Mouse (Mus musculus) heart, embryonic 14.5 days (tissue): ENCODE data around the gene Tmeff1. TPM values are rescaled to one million over a fixed set of nuclear protein-coding genes. Genes with fewer than 3 reads are reported as not detected.

Experiments used
- ATAC-seq: fragments of 200-750 bp; cut with Nextera tagmentation; 2 replicates; pipeline ENCODE4 v1.8.0; 2017; ENCODE audit warnings: low read depth, moderate TSS enrichment; ENCODE audit not compliant: insufficient number of reproducible peaks, insufficient read depth, low FRiP score
- H3K27ac ChIP-seq, 2 experiments: fragments of 200-500 bp in 1 of 2; fragments of 300-500 bp in 1 of 2; sonication (generic) in 1 of 2; replicated peaks in 1 of 2; 2 replicates each; pipeline ENCODE4 v1.5.1; 2012 to 2014; ENCODE audit warnings: low read depth in 2 of 2, low read length in 2 of 2, control low read depth in 1 of 2, mild to moderate bottlenecking in 1 of 2, mixed read lengths in 1 of 2; ENCODE audit not compliant: control insufficient read depth in 1 of 2, insufficient read depth in 1 of 2
- H3K27me3 ChIP-seq: fragments of 300-500 bp; sonication (generic); 2 replicates; pipeline ENCODE4 v1.6.1; 2014; ENCODE audit warnings: mild to moderate bottlenecking, low read length, control low read depth; ENCODE audit not compliant: control insufficient read depth, insufficient read depth
- H3K36me3 ChIP-seq: fragments of 300-500 bp; sonication (generic); 2 replicates; pipeline ENCODE4 v1.6.1; 2014; ENCODE audit warnings: mild to moderate bottlenecking, control low read depth, low read length, mixed read lengths; ENCODE audit not compliant: control insufficient read depth, insufficient read depth
- H3K4me1 ChIP-seq, 2 experiments: fragments of 200-500 bp in 1 of 2; fragments of 300-500 bp in 1 of 2; sonication (generic) in 1 of 2; 2 replicates each; pipeline ENCODE4 v1.6.1; 2012 to 2014; ENCODE audit warnings: low read length in 2 of 2, control low read depth in 1 of 2, mixed read lengths in 1 of 2; ENCODE audit not compliant: control insufficient read depth in 2 of 2, insufficient read depth in 2 of 2
- H3K4me2 ChIP-seq: fragments of 300-500 bp; sonication (generic); 2 replicates; pipeline ENCODE4 v1.6.1; 2014; ENCODE audit warnings: mild to moderate bottlenecking, low read length
- H3K4me3 ChIP-seq, 2 experiments: fragments of 200-500 bp in 1 of 2; fragments of 300-500 bp in 1 of 2; sonication (generic) in 1 of 2; 2 replicates each; pipeline ENCODE4 v1.5.1; 2012 to 2014; ENCODE audit warnings: low read length in 2 of 2, mild to moderate bottlenecking in 2 of 2, control low read depth in 1 of 2, low read depth in 1 of 2, moderate library complexity in 1 of 2; ENCODE audit not compliant: control insufficient read depth in 1 of 2, insufficient read depth in 1 of 2
- H3K9ac ChIP-seq: fragments of 300-500 bp; sonication (generic); 2 replicates; pipeline ENCODE4 v1.6.1; 2014; ENCODE audit warnings: mild to moderate bottlenecking, low read length
- H3K9me3 ChIP-seq: fragments of 300-500 bp; sonication (generic); 2 replicates; pipeline ENCODE4 v1.6.1; 2016; ENCODE audit warnings: low read length, control low read depth; ENCODE audit not compliant: control insufficient read depth
- WGBS: fragments of 180-500 bp; shearing (Covaris S2); extraction: QIAGEN DNeasy Blood & Tissue Kit; methylation state at CpG from one replicate; pipeline ENCODE4 v1.1.7; 2014; 5-methylcytosine and 5-hydroxymethylcytosine counted together
- polyA plus RNA-seq: library from polyadenylated mRNA; unstranded; fragments of >200 nt; fragmentation: Nextera tagmentation; extraction: Ambion mirVana; gene quantifications from 2 replicates; pipeline ENCODE4 v1.2.1, GENCODE M21; 2014

The Tmeff1 gene
- polyA plus RNA-seq, 1 experiment from 2014 or later, result 41.8 TPM

DNA sequence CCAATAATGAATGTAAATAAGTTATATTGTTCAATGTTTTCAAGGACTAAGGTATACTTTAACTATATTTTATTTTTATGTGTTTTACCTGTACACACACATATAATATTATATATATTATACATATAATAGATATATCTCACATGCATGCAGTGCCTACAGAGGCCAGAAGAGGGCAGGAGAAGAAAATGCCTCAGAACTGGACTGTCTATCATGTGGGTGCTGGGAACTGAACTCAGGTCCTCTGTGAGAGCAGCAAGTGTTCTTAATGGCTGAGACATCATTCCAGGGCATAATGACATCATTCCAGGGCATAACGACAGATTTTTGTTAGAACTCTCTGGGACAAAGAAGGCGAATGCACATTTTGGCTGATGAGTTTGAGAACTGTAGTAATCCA lies 2.6 kb downstream of the Tmeff1 start:
- H3K9ac ChIP-seq, result no peak overlapping the region
- WGBS, result 91% methylated on average over 2 of the region's 2 CpGs
- H3K27me3 ChIP-seq, result no peaks in the 10 kb centered on the region
- no peak for ATAC-seq
- no peak overlapping the region for H3K27ac ChIP-seq
- H3K9me3 ChIP-seq, result peaks cover 3% of the 10 kb centered on the region; the same call in 1 of the 2 replicates
- H3K4me3 ChIP-seq, result no peak overlapping the region
- peaks cover 4 to 9% of the 10 kb centered on the region in 2 experiments; a peak in 2 of 4 replicates for H3K4me1 ChIP-seq
- no peaks in the 10 kb centered on the region for H3K36me3 ChIP-seq
- H3K4me2 ChIP-seq, result no peak overlapping the region

DNA sequence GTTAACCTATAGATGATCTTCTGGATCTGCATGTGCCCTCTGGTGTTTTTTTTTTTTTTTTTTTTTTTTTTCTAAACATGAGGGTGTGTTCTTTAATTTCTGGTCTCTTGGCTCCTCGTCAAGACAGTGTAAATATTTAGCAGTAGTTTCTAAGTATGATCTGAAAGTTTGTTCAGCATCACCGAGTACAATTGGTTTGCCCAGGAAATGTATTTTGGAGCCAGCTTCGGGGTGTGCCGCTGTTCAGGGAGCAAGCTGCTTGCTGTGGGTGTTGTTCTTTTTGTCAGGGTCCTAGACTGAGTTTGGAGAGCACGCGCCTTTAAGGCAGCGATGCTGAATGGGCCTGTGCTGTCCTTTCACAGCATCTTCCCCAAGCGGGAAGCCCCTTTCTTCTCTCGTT lies 3.6 kb downstream of the Tmeff1 start:
- H3K4me1 ChIP-seq, result peaks cover 4 to 9% of the 10 kb centered on the region in 2 experiments; a peak in 2 of 4 replicates
- H3K9ac ChIP-seq, result no peak overlapping the region
- H3K4me2 ChIP-seq, result no peak overlapping the region
- no peak overlapping the region for H3K4me3 ChIP-seq
- peaks cover 3% of the 10 kb centered on the region; the same call in 1 of the 2 replicates for H3K9me3 ChIP-seq
- 85% methylated on average over 9 of the region's 9 CpGs for WGBS
- H3K36me3 ChIP-seq, result no peaks in the 10 kb centered on the region
- H3K27ac ChIP-seq, result no peak overlapping the region
- no peak for ATAC-seq
- no peaks in the 10 kb centered on the region for H3K27me3 ChIP-seq

DNA sequence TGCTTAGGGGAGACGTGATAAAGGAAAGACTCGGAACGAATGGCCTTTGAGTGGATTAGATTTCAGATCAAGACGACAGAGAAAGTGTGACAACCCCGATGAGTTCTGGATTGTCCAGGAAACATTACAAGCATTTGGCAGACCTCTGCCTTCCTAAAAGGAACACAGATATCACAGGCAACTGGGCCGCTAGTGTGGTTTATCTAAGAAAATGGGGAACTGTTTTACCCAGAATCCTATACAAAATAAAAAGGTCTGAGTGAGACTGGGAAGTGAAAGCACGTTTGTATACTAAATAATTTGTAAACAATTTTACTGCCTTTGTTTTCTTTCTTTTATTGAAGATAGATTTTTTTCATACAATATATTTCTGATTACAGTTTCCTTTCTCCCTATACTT lies 5.9 kb downstream of the Tmeff1 start:
- Histone ChIP-seq H3K4me2 (no peak overlapping the region), H3K9me3 (peaks cover 3% of the 10 kb centered on the region; the same call in 1 of the 2 replicates), H3K9ac (no peak overlapping the region), H3K4me3 (no peak overlapping the region), H3K27me3 (no peaks in the 10 kb centered on the region), H3K4me1 (peaks cover 4 to 9% of the 10 kb centered on the region in 2 experiments; a peak in 2 of 4 replicates), H3K27ac (no peak overlapping the region), H3K36me3 (no peaks in the 10 kb centered on the region)
- 54% methylated on average over 7 of the region's 7 CpGs for WGBS
- no peak for ATAC-seq

DNA sequence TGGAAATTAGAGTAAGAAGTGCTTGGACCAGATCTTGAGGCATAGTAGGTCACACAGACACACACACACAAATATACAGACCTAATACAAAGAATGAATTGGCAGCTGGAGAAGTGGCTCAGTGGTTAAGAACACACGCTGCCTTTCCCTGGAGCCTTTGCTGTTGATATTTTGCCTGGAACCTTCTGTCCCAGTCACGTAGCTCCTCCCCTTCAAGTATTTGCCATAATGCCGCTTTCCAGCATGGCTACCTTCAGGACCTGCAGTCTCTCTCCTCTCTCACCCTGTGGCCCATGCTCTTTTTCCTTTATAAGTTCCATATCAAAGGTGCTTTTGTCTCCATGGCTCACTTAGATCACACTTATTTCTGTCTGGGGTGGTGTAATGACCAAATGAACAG lies 6.4 kb downstream of the Tmeff1 start:
- ATAC-seq, result no peak
- Histone ChIP-seq H3K4me3 (no peak overlapping the region), H3K36me3 (no peaks in the 10 kb centered on the region), H3K4me2 (no peak overlapping the region), H3K4me1 (peaks cover 3 to 9% of the 10 kb centered on the region in 2 experiments; a peak in 2 of 4 replicates), H3K27me3 (no peaks in the 10 kb centered on the region), H3K9ac (no peak overlapping the region), H3K9me3 (peaks cover 3% of the 10 kb centered on the region; the same call in 1 of the 2 replicates), H3K27ac (no peak overlapping the region)
- WGBS, result 88% methylated on average over 3 of the region's 3 CpGs

DNA sequence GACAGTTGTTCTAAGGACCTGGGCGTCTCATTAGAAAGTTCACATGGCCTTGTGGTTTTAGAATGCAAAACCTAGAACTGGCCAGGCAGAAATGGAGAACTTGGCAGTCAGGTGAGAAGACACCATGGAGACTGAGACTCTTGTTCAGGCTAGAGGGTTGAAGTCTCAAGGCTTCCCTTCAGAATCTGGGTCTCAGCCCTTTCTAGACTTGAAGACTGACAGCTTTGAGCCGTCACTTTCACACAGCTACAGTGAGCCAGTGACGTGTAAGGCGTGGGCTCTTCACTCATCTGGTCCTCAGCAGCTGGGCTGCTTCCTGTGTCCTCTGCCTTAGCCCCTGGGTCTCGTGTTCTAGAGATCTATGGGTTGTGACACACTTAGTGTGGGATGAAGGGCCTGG lies 7.4 kb downstream of the Tmeff1 start:
- peaks cover 3% of the 10 kb centered on the region; the same call in 1 of the 2 replicates for H3K9me3 ChIP-seq
- no peak overlapping the region for H3K9ac ChIP-seq
- no peaks in the 10 kb centered on the region for H3K27me3 ChIP-seq
- ATAC-seq, result no peak
- WGBS, result 40% methylated on average over 5 of the region's 5 CpGs
- H3K4me3 ChIP-seq, result no peak overlapping the region
- no peak overlapping the region for H3K4me2 ChIP-seq
- no peak overlapping the region for H3K27ac ChIP-seq
- H3K36me3 ChIP-seq, result no peaks in the 10 kb centered on the region
- H3K4me1 ChIP-seq, result peaks cover 0 to 10% of the 10 kb centered on the region in 2 experiments; a peak in 1 of 4 replicates

DNA sequence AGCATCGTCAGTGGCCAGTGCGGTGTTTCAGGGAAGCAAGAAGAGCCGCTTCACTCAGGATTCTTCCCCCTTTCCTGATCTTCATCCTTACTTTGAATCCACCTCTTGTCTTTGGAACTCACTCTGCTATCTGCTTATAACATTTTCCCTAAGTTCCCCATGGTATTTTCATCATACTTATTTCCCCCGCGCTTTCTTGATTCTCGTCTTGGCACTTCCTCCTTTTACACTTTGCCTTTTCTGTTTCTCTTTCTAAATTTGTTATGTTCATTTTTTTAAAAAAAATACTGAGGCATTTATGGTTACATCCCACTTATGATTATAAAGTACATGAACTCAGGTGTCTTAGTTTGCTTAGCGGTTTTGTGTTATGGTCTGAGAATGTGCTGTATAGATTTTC lies 7.9 kb downstream of the Tmeff1 start:
- no peak overlapping the region for H3K9ac ChIP-seq
- no peaks in the 10 kb centered on the region for H3K27me3 ChIP-seq
- no peak overlapping the region for H3K27ac ChIP-seq
- 90% methylated on average over 7 of the region's 7 CpGs for WGBS
- no peak overlapping the region for H3K4me2 ChIP-seq
- H3K36me3 ChIP-seq, result no peaks in the 10 kb centered on the region
- no peak overlapping the region for H3K4me3 ChIP-seq
- H3K4me1 ChIP-seq, result peaks cover 0 to 10% of the 10 kb centered on the region in 2 experiments; a peak in 1 of 4 replicates
- ATAC-seq, result no peak
- H3K9me3 ChIP-seq, result no peaks in the 10 kb centered on the region

DNA sequence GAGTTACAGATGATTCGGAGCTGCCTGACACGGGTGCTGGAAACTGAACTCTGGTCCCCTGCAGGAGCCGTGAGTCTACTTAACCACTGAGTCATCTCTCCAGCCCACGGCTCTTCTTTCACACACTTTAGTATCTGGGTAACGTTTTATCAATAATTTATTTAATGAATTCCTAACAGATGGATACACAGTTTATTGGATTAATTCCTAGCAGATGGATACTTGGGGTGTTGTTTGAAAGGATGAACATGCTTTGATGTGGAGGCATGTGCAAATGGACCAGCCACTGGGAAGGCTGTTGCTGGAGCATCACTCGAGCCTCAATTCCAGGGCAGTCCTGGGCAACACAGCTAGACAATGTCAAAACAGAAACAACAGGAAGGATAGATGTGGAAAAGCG lies 11.1 kb downstream of the Tmeff1 start:
- WGBS, result 89% methylated on average over 7 of the region's 7 CpGs
- Histone ChIP-seq H3K9ac (no peak overlapping the region), H3K27ac (no peak overlapping the region), H3K9me3 (no peaks in the 10 kb centered on the region), H3K27me3 (no peaks in the 10 kb centered on the region), H3K4me1 (peaks cover 0 to 7% of the 10 kb centered on the region in 2 experiments; a peak in 1 of 4 replicates), H3K4me2 (no peak overlapping the region), H3K4me3 (no peak overlapping the region), H3K36me3 (no peaks in the 10 kb centered on the region)
- ATAC-seq, result no peak

DNA sequence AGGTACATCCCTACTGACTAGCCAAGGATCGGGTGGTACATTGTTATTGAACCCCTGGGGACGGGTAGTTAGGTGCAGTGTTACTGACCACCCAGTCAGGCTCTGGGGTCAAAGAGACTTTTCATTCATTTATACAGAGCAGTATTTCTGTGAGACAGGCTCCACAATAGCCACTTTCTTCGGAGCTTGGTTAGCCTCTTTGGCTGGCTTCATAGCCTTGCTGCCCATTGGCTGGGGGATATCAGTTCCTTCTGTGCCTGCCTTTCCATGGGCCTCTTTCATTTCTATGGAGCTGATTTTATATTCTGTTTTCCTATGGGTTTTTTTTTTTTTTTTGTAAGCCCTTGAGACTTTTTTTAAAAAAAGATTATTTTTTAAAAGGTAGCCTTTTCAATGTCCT lies 20.7 kb downstream of the Tmeff1 start:
- no peak overlapping the region for H3K9ac ChIP-seq
- ATAC-seq, result no peak
- no peaks in the 10 kb centered on the region for H3K9me3 ChIP-seq
- H3K36me3 ChIP-seq, result peaks cover 25% of the 10 kb centered on the region; the same call in 1 of the 2 replicates
- H3K4me1 ChIP-seq, result peaks cover 0 to 6% of the 10 kb centered on the region in 2 experiments; a peak in 2 of 4 replicates
- no peak overlapping the region for H3K27ac ChIP-seq
- 84% methylated on average over 3 of the region's 3 CpGs for WGBS
- no peaks in the 10 kb centered on the region for H3K27me3 ChIP-seq
- no peak overlapping the region for H3K4me3 ChIP-seq
- H3K4me2 ChIP-seq, result no peak overlapping the region
